Mouse (Mus musculus): ENCODE data around the gene Adarb1. TPM values are rescaled to one million over a fixed set of nuclear protein-coding genes. Genes with fewer than 3 reads are reported as not detected.

Gene Adarb1
- polyA plus RNA-seq, 1 experiment from 2014 or later, result 19.5 TPM

GRCm38 (mm10) chr10:77247048-77247447, 171.0 kb downstream of the Adarb1 start:
- no peak for ATAC-seq (ENCODE audit: low read depth)
- Histone ChIP-seq H3K27me3 (ENCODE audit: control insufficient read depth, insufficient read depth, low read length) (no peaks in the 10 kb centered on the region), H3K4me2 (ENCODE audit: low read depth, low read length) (no peak overlapping the region), H3K9me3 (ENCODE audit: control insufficient read depth, low read length) (no peaks in the 10 kb centered on the region), H3K36me3 (ENCODE audit: control insufficient read depth, insufficient read depth, low read length) (no peaks in the 10 kb centered on the region), H3K4me3 (ENCODE audit: low read depth, low read length) (no peak overlapping the region), H3K9ac (replicated peaks; ENCODE audit: low read depth, low read length) (no peak overlapping the region), H3K27ac (ENCODE audit: low read depth, low read length) (no peak overlapping the region), H3K4me1 (ENCODE audit: control insufficient read depth, insufficient read depth, low read length) (no peaks in the 10 kb centered on the region)
- WGBS, result 89% methylated on average over 5 of the region's 5 CpGs

- Histone ChIP-seq H3K9me3 (ENCODE audit: control insufficient read depth, low read length) (no peaks in the 10 kb centered on the region), H3K36me3 (ENCODE audit: control insufficient read depth, insufficient read depth, low read length) (no peaks in the 10 kb centered on the region), H3K4me2 (ENCODE audit: low read depth, low read length) (no peak overlapping the region), H3K4me1 (ENCODE audit: control insufficient read depth, insufficient read depth, low read length) (no peaks in the 10 kb centered on the region), H3K4me3 (ENCODE audit: low read depth, low read length) (no peak overlapping the region), H3K9ac (replicated peaks; ENCODE audit: low read depth, low read length) (no peak overlapping the region), H3K27ac (ENCODE audit: low read depth, low read length) (no peak overlapping the region), H3K27me3 (ENCODE audit: control insufficient read depth, insufficient read depth, low read length) (no peaks in the 10 kb centered on the region)
- no peak for ATAC-seq (ENCODE audit: low read depth)
- WGBS, result 96% methylated on average over 6 of the region's 6 CpGs
Observed at GRCm38 (mm10) chr10:77244777-77245176, 173.3 kb downstream of the Adarb1 start.

- no peaks in the 10 kb centered on the region for H3K4me1 ChIP-seq (ENCODE audit: control insufficient read depth, insufficient read depth, low read length)
- no peaks in the 10 kb centered on the region for H3K9me3 ChIP-seq (ENCODE audit: control insufficient read depth, low read length)
- H3K36me3 ChIP-seq (ENCODE audit: control insufficient read depth, insufficient read depth, low read length), result no peaks in the 10 kb centered on the region
- no peak overlapping the region for H3K4me3 ChIP-seq (ENCODE audit: low read depth, low read length)
- no peak overlapping the region for H3K27ac ChIP-seq (ENCODE audit: low read depth, low read length)
- no peaks in the 10 kb centered on the region for H3K27me3 ChIP-seq (ENCODE audit: control insufficient read depth, insufficient read depth, low read length)
- H3K4me2 ChIP-seq (ENCODE audit: low read depth, low read length), result no peak overlapping the region
- no peak overlapping the region for H3K9ac ChIP-seq (replicated peaks; ENCODE audit: low read depth, low read length)
- ATAC-seq (ENCODE audit: low read depth), result peak; percentile 65; the same call in 1 of the 2 replicates
- 81% methylated on average over 11 of the region's 11 CpGs for WGBS
Observed at GRCm38 (mm10) chr10:77243572-77244161, 174.4 kb downstream of the Adarb1 start.

GRCm38 (mm10) chr10:77242871-77243270, 175.2 kb downstream of the Adarb1 start:
- Histone ChIP-seq H3K27ac (ENCODE audit: low read depth, low read length) (no peak overlapping the region), H3K9me3 (ENCODE audit: control insufficient read depth, low read length) (no peaks in the 10 kb centered on the region), H3K36me3 (ENCODE audit: control insufficient read depth, insufficient read depth, low read length) (no peaks in the 10 kb centered on the region), H3K4me3 (ENCODE audit: low read depth, low read length) (no peak overlapping the region), H3K4me2 (ENCODE audit: low read depth, low read length) (no peak overlapping the region), H3K4me1 (ENCODE audit: control insufficient read depth, insufficient read depth, low read length) (no peaks in the 10 kb centered on the region), H3K9ac (replicated peaks; ENCODE audit: low read depth, low read length) (no peak overlapping the region), H3K27me3 (ENCODE audit: control insufficient read depth, insufficient read depth, low read length) (no peaks in the 10 kb centered on the region)
- ATAC-seq (ENCODE audit: low read depth), result no peak
- WGBS, result 89% methylated on average over 14 of the region's 14 CpGs

GRCm38 (mm10) chr10:77242396-77242795, 175.7 kb downstream of the Adarb1 start:
- H3K27me3 ChIP-seq (ENCODE audit: control insufficient read depth, insufficient read depth, low read length), result no peaks in the 10 kb centered on the region
- no peaks in the 10 kb centered on the region for H3K36me3 ChIP-seq (ENCODE audit: control insufficient read depth, insufficient read depth, low read length)
- no peak overlapping the region for H3K4me2 ChIP-seq (ENCODE audit: low read depth, low read length)
- no peaks in the 10 kb centered on the region for H3K9me3 ChIP-seq (ENCODE audit: control insufficient read depth, low read length)
- no peak for ATAC-seq (ENCODE audit: low read depth)
- WGBS, result 87% methylated on average over 3 of the region's 3 CpGs
- H3K27ac ChIP-seq (ENCODE audit: low read depth, low read length), result no peak overlapping the region
- H3K4me1 ChIP-seq (ENCODE audit: control insufficient read depth, insufficient read depth, low read length), result no peaks in the 10 kb centered on the region
- H3K9ac ChIP-seq (replicated peaks; ENCODE audit: low read depth, low read length), result no peak overlapping the region
- no peak overlapping the region for H3K4me3 ChIP-seq (ENCODE audit: low read depth, low read length)

GRCm38 (mm10) chr10:77240764-77241163, 177.3 kb downstream of the Adarb1 start:
- Histone ChIP-seq H3K27me3 (ENCODE audit: control insufficient read depth, insufficient read depth, low read length) (no peaks in the 10 kb centered on the region), H3K9ac (replicated peaks; ENCODE audit: low read depth, low read length) (no peak overlapping the region), H3K36me3 (ENCODE audit: control insufficient read depth, insufficient read depth, low read length) (no peaks in the 10 kb centered on the region), H3K4me3 (ENCODE audit: low read depth, low read length) (no peak overlapping the region), H3K27ac (ENCODE audit: low read depth, low read length) (no peak overlapping the region), H3K4me2 (ENCODE audit: low read depth, low read length) (no peak overlapping the region), H3K9me3 (ENCODE audit: control insufficient read depth, low read length) (no peaks in the 10 kb centered on the region), H3K4me1 (ENCODE audit: control insufficient read depth, insufficient read depth, low read length) (no peaks in the 10 kb centered on the region)
- no peak for ATAC-seq (ENCODE audit: low read depth)
- 85% methylated on average over 8 of the region's 8 CpGs for WGBS

Other genes with a start within 250 kb of the Adarb1 start
- gene Pofut2, start 159.1 kb downstream of the Adarb1 start, polyA plus RNA-seq (2014; fragmentation: Nextera tagmentation; extraction: Ambion mirVana), result 42.3 and 52.9 TPM in 2 replicates
- gene Fam207a, start 97.5 kb upstream of the Adarb1 start, polyA plus RNA-seq (2014; fragmentation: Nextera tagmentation; extraction: Ambion mirVana), result 39.8 and 46.5 TPM in 2 replicates
- gene Itgb2, start 112.0 kb upstream of the Adarb1 start, polyA plus RNA-seq (2014; fragmentation: Nextera tagmentation; extraction: Ambion mirVana), result 0.44 and 1.2 TPM in 2 replicates
- 64.2 and 82.6 TPM in 2 replicates for gene Pttg1ip, start 163.4 kb upstream of the Adarb1 start, polyA plus RNA-seq (2014; fragmentation: Nextera tagmentation; extraction: Ambion mirVana)
- gene Sumo3, start 187.8 kb upstream of the Adarb1 start, polyA plus RNA-seq (2014; fragmentation: Nextera tagmentation; extraction: Ambion mirVana), result 214 and 240 TPM in 2 replicates
- gene Gm49325, start 187.9 kb upstream of the Adarb1 start, polyA plus RNA-seq (2014; fragmentation: Nextera tagmentation; extraction: Ambion mirVana), result 2.7 TPM in 1 of 2 replicates, not detected in the other
- 44.0 and 57.3 TPM in 2 replicates for gene Ube2g2, start 204.0 kb upstream of the Adarb1 start, polyA plus RNA-seq (2014; fragmentation: Nextera tagmentation; extraction: Ambion mirVana)